Mouse (Mus musculus) lung, embryonic 15.5 days (tissue): Measurements from ENCODE around the gene Ythdf1. TPM values are rescaled to one million over a fixed set of nuclear protein-coding genes. Genes with fewer than 3 reads are reported as not detected.

Experiments
- ATAC-seq: fragments of 200-750 bp; cut with Nextera tagmentation; 2 replicates; pipeline ENCODE4 v1.8.0; 2017; ENCODE audit warnings: moderate number of reproducible peaks, borderline replicate concordance; ENCODE audit not compliant: low FRiP score, low TSS enrichment; ENCODE audit errors: extremely low read depth
- H3K27ac ChIP-seq: fragments of 300-500 bp; sonication (generic); 2 replicates; pipeline ENCODE4 v1.5.1; 2015; ENCODE audit warnings: moderate library complexity, mild to moderate bottlenecking, inconsistent platforms
- H3K27me3 ChIP-seq: fragments of 300-500 bp; sonication (generic); 2 replicates; pipeline ENCODE4 v1.6.1; 2015; ENCODE audit warnings: inconsistent platforms
- H3K36me3 ChIP-seq: fragments of 300-500 bp; sonication (generic); 2 replicates; pipeline ENCODE4 v1.6.1; 2015; ENCODE audit warnings: inconsistent platforms
- H3K4me1 ChIP-seq: fragments of 300-500 bp; sonication (generic); 2 replicates; pipeline ENCODE4 v1.6.1; 2015; ENCODE audit warnings: inconsistent platforms
- H3K4me2 ChIP-seq: fragments of 300-500 bp; sonication (generic); 2 replicates; pipeline ENCODE4 v1.6.1; 2015; ENCODE audit warnings: inconsistent platforms, mild to moderate bottlenecking, moderate library complexity
- H3K4me3 ChIP-seq: fragments of 300-500 bp; sonication (generic); 2 replicates; pipeline ENCODE4 v1.5.1; 2015; ENCODE audit warnings: mild to moderate bottlenecking, inconsistent platforms
- H3K9ac ChIP-seq: fragments of 300-500 bp; sonication (generic); 2 replicates; pipeline ENCODE4 v1.6.1; 2015; ENCODE audit warnings: inconsistent platforms
- H3K9me3 ChIP-seq: fragments of 300-500 bp; sonication (generic); 2 replicates; pipeline ENCODE4 v1.6.1; 2016; ENCODE audit warnings: inconsistent platforms
- WGBS: fragments of 180-500 bp; shearing (Covaris S2); methylation state at CpG from one replicate; pipeline ENCODE4 v1.1.7; 2015; 5-methylcytosine and 5-hydroxymethylcytosine counted together
- polyA plus RNA-seq: library from polyadenylated mRNA; unstranded; fragments of >200 nt; fragmentation: Nextera tagmentation; extraction: Ambion mirVana; gene quantifications from 2 replicates; pipeline ENCODE4 v1.2.1, GENCODE M21; 2015

The Ythdf1 gene
- polyA plus RNA-seq, 1 experiment from 2014 or later, result 58.1 TPM

DNA sequence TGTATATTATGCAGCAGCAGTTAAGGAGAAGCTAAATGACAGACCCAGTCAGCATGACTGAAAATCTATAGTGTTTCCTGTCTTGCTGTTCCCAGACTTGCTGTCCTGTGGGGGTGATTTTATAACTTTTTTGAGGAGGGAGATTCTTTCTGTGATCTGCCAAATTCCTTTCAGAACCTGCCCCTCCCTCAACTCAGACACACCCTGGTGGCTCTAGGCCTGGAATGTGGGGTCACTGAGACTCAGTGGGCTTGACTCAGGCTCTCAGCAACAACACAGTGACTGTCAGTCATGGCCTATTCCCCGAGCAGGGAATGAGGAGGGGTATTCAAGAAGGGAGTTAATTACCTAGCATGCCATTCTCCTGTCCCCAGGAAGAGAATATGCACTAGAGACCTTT lies 29.2 kb upstream of the Ythdf1 start:
- Histone ChIP-seq H3K9ac (no peak overlapping the region), H3K27ac (no peak overlapping the region), H3K9me3 (no peaks in the 10 kb centered on the region), H3K4me2 (no peak overlapping the region), H3K4me1 (peaks cover 15% of the 10 kb centered on the region), H3K4me3 (no peak overlapping the region), H3K27me3 (peaks cover 8% of the 10 kb centered on the region; the same call in 1 of the 2 replicates), H3K36me3 (no peaks in the 10 kb centered on the region)
- 37% methylated on average over 1 of the region's 1 CpGs for WGBS
- ATAC-seq, result no peak

DNA sequence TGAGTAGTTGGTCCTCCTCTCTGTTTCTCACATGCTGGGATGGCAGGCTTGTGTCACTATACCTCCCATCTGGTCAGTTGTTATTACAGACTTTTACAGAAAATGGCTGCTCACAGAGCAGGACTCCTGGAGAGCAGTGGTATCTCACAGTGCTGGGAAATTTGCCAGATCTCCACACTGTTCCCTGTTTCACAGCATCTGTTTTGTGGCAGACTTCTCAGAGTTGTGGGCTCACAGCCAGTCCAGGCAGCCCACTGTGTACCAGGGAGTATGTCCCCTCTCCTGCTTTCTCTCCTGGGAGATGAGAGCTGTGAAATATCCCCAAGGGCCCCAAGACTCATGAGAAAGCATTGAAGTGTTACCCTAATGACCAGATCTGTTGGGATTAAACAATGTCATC lies 21.1 kb upstream of the Ythdf1 start:
- 0 out of 2 replicates have a peak, but pooled peaks have one; percentile 6 for ATAC-seq
- Histone ChIP-seq H3K9me3 (no peaks in the 10 kb centered on the region), H3K27ac (no peak overlapping the region)

DNA sequence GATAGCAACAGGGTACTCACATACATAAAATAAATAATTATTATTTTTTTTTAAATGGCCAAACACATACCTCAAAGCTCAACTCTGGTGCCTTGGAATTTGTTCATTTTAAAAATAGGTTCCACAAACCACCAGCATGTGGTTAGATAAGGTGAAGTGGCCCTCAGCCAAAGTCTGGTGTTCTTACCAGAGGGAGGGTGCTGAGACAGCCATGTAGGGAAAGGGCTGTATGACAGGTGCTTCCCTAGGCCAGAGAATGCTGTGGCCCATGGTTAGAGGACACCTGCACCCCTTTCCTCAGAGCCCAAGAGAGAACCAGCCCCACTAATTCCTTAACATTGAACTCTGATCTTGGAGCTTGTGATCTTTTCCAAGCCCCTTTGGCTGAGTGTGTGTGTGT lies 19.4 kb upstream of the Ythdf1 start:
- no peak overlapping the region for H3K4me3 ChIP-seq
- H3K9ac ChIP-seq, result no peak overlapping the region
- H3K9me3 ChIP-seq, result no peaks in the 10 kb centered on the region
- no peaks in the 10 kb centered on the region for H3K27me3 ChIP-seq
- H3K4me2 ChIP-seq, result no peak overlapping the region
- no peak overlapping the region for H3K27ac ChIP-seq
- peaks cover 12% of the 10 kb centered on the region; the same call in 1 of the 2 replicates for H3K36me3 ChIP-seq
- ATAC-seq, result no peak
- no peaks in the 10 kb centered on the region for H3K4me1 ChIP-seq

More for the DNA sequence above, 21.1 kb upstream of the Ythdf1 start:
- Histone ChIP-seq H3K27me3 (no peaks in the 10 kb centered on the region), H3K4me1 (no peaks in the 10 kb centered on the region), H3K4me2 (no peak overlapping the region), H3K4me3 (no peak overlapping the region), H3K36me3 (peaks cover 10% of the 10 kb centered on the region; the same call in 1 of the 2 replicates), H3K9ac (no peak overlapping the region)

DNA sequence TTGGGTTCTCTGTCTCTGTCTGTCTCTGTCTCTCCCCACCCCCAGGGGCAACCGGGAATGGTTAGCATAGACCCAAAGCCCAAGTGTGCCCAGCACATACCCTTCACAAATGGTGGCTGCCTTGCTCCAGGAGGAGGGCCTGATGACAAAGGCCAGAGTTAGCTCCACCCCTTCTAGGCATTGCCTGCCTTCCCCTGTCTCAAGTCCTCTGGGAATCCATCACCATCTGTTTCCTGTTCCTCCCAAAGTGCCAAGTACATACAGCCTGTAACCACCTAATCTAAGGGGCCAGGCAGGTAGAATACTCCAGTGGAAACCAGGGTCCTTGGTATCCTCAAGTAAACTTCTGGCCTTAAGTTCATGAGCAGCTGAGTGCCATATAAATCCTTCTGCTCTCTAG lies 11.7 kb upstream of the Ythdf1 start:
- peaks cover 2% of the 10 kb centered on the region; the same call in 1 of the 2 replicates for H3K36me3 ChIP-seq
- no peak overlapping the region for H3K4me3 ChIP-seq
- no peaks in the 10 kb centered on the region for H3K27me3 ChIP-seq
- H3K27ac ChIP-seq, result no peak overlapping the region
- H3K4me2 ChIP-seq, result no peak overlapping the region
- no peaks in the 10 kb centered on the region for H3K4me1 ChIP-seq
- H3K9me3 ChIP-seq, result no peaks in the 10 kb centered on the region
- 0 out of 2 replicates have a peak, but pooled peaks have one; percentile 15 for ATAC-seq
- 81% methylated on average over 1 of the region's 1 CpGs for WGBS
- H3K9ac ChIP-seq, result no peak overlapping the region

DNA sequence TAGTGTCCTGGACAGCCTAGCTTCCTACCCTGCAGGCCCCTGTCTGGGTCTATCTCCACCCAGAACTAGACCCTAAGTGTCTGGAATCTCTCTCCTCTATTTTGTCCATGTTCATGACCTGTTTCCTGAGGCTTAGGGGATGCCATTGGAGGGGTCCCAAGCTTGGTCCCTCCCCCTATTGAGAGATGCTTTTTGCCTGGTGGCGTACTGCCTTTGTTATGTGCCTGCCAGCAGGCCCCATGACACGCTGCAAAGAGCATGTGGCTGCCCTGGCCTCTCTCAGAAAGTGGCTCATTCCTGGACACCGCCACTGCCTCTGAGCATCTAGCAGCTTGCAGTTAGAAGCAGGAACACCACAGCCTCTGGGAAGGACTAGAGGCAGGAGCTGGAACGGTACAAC lies 8.0 kb upstream of the Ythdf1 start, which contains the start of gene Birc7:
Gene Birc7 (plus strand): TSS at position 301 of the 400 bp plus-strand sequence.
- no peak for ATAC-seq
- no peaks in the 10 kb centered on the region; the same call in 1 of the 2 replicates for H3K36me3 ChIP-seq
- H3K27ac ChIP-seq, result no peak within 1 kb of the TSS
- WGBS, result 46% methylated on average over 4 of the region's 4 CpGs
- no peaks in the 10 kb centered on the region for H3K27me3 ChIP-seq
- no peak within 1 kb of the TSS for H3K4me2 ChIP-seq
- no peak within 1 kb of the TSS for H3K4me3 ChIP-seq
- H3K9me3 ChIP-seq, result no peaks in the 10 kb centered on the region
- H3K9ac ChIP-seq, result no peak within 1 kb of the TSS
- no peaks in the 10 kb centered on the region for H3K4me1 ChIP-seq

DNA sequence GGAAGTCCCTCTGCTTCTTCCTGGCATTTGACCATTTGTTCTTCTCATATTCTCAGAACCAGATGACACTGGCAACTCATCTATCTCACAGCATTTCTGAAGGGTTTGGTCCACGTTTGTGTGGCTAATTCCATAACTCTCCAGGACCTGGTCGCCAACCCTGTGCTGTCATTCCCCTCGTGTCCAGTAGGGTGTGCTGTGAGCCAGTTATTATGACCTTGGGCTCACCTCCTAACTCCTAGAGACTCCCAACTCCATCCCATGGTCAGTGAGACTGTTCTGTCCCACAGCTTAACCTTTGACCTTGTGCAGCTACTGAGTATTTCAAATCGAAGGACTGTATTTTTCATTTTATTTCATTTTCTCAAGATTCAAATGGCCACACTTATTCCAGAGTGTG lies 4.4 kb upstream of the Ythdf1 start:
- no peak for ATAC-seq
- no peak overlapping the region for H3K27ac ChIP-seq
- H3K36me3 ChIP-seq, result no peaks in the 10 kb centered on the region
- peaks cover 4% of the 10 kb centered on the region; the same call in 1 of the 2 replicates for H3K4me1 ChIP-seq
- H3K9me3 ChIP-seq, result no peaks in the 10 kb centered on the region
- WGBS, result 3% methylated on average over 4 of the region's 4 CpGs
- H3K27me3 ChIP-seq, result no peaks in the 10 kb centered on the region
- no peak overlapping the region for H3K4me2 ChIP-seq
- no peak overlapping the region for H3K9ac ChIP-seq
- H3K4me3 ChIP-seq, result no peak overlapping the region

DNA sequence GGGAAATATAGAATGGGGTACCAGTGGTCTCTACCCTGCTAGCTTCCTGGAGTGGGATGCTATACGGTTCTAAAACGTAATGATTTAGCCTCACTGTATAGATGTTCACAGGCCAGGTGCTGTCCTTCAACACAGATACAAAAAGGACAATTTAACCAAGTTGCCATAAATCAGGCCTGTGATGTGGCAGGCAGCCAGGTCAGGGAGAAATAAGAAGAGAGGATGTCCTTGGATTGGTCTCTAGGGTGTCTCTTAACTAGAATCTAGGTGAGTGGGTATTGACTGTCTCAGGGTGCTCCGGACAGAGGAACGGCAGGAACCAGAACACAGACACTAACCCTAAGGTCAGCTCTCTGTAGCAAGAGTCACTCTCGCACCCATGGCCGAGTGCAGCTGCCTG lies 2.0 kb upstream of the Ythdf1 start:
- H3K4me3 ChIP-seq, result no peak overlapping the region
- H3K4me2 ChIP-seq, result no peak overlapping the region
- no peak overlapping the region for H3K9ac ChIP-seq
- peaks cover 11% of the 10 kb centered on the region for H3K4me1 ChIP-seq
- no peaks in the 10 kb centered on the region for H3K9me3 ChIP-seq
- no peak for ATAC-seq
- 84% methylated on average over 6 of the region's 6 CpGs for WGBS
- no peak overlapping the region for H3K27ac ChIP-seq
- H3K27me3 ChIP-seq, result no peaks in the 10 kb centered on the region
- peaks cover 9% of the 10 kb centered on the region; the same call in 1 of the 2 replicates for H3K36me3 ChIP-seq

DNA sequence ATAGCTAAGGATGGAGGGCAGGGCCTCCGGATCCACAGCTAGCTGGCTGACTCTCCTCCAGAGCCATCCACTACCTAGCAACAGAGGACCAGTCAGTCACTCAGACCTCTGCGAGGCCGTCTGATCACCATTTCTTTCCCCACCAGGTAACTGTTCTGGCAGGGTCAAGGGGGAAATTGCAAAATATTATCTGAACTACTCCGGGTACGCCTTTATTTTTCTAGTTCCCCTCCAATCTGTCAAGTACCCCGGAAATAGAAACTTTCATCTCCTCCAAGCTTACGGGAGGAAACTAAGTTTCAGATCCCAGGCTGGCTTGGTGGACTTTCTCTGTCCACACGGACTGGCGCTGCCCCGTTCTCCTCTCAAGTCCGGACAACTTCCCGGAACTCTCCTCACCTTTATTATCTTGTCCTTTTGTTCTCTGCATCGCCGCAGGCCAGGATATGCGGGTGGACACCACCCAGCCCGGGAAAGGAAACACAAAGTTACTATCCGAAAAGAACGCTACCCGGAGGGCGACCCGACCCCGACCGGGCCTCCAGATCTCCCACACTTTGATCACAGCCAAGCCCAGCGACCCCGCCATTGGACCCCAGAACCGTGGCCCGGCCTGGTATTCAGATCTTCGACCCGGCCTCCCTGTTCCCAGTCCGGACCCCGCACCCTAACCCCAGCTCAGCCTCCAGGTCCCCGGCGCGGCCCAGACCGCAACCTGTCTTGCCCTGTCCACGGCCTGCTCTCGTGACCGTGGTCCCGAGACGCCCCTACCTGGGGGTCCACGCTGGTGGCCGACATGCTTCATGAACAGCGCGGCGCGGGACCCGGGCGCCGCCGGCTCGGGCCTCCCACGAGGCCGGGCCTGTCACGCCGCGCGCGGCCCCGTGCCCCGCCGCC lies 588 bp downstream of the Ythdf1 start:
- Histone ChIP-seq H3K9me3 (no peaks in the 10 kb centered on the region), H3K27me3 (no peaks in the 10 kb centered on the region), H3K9ac (peak overlapping the region; percentile 89), H3K4me2 (peak overlapping the region; percentile 65), H3K27ac (peak overlapping the region; percentile 37; the same call in 1 of the 2 replicates), H3K36me3 (peaks cover 30% of the 10 kb centered on the region; the same call in 1 of the 2 replicates), H3K4me1 (peaks cover 18% of the 10 kb centered on the region), H3K4me3 (peak overlapping the region; percentile 71)
- ATAC-seq, result peak; percentile 1
- WGBS, result under 1% methylated on average over 61 of the region's 61 CpGs

DNA sequence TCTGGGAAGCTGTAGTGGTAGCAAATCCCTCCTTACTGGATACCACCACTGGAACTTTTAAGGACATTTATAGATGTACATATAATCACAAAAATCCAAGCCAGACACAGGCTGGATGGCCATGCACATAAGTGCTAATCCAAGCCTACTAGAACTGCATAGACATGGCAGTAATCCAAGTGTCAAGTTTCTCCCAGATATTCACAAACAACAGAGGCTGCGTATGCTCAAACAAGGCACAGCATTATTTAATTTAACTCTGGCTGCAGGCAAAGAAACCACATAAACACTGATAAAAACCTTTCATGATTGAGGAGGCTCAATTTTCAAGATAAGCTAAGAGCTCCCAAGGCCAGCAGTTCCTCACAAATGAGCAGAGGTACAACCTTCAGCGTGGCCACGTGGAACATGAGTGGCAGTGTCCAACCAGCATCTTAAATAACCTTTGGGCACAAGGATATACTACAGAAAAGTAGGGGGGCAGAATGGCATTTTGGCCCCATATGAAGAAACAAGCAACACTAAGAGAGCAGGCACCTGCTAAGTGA lies 4.8 kb downstream of the Ythdf1 start:
- Histone ChIP-seq H3K36me3 (peaks cover 68% of the 10 kb centered on the region), H3K27me3 (no peaks in the 10 kb centered on the region), H3K4me1 (peaks cover 14% of the 10 kb centered on the region), H3K9me3 (no peaks in the 10 kb centered on the region), H3K9ac (no peak overlapping the region), H3K27ac (no peak overlapping the region), H3K4me2 (no peak overlapping the region), H3K4me3 (no peak overlapping the region)
- 50% methylated on average over 3 of the region's 3 CpGs for WGBS
- ATAC-seq, result no peak

DNA sequence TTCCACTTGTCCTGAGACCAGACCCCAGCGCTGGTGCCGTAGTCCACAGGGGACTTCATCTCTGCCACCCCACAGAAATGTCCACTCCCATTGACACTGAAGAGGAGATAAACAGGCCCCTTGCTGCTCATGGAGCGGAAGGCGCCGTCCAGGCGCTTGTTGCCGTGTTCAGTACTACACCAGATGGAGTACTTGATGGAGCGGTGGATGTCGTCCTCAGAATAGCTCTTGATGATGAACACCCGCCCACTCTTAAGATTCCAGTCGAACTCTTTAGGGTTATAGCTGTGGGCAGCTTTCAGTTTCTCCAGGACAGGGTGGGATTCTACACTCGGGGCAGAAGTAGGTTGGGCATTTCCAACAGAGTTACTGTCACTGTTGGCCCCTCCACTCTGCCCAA lies 9.8 kb downstream of the Ythdf1 start:
- 84% methylated on average over 12 of the region's 12 CpGs for WGBS
- Histone ChIP-seq H3K27ac (no peak overlapping the region), H3K4me3 (no peak overlapping the region), H3K9ac (no peak overlapping the region), H3K9me3 (no peaks in the 10 kb centered on the region), H3K36me3 (peaks cover 83% of the 10 kb centered on the region), H3K27me3 (no peaks in the 10 kb centered on the region), H3K4me1 (peaks cover 2% of the 10 kb centered on the region; the same call in 1 of the 2 replicates), H3K4me2 (no peak overlapping the region)
- ATAC-seq, result no peak

DNA sequence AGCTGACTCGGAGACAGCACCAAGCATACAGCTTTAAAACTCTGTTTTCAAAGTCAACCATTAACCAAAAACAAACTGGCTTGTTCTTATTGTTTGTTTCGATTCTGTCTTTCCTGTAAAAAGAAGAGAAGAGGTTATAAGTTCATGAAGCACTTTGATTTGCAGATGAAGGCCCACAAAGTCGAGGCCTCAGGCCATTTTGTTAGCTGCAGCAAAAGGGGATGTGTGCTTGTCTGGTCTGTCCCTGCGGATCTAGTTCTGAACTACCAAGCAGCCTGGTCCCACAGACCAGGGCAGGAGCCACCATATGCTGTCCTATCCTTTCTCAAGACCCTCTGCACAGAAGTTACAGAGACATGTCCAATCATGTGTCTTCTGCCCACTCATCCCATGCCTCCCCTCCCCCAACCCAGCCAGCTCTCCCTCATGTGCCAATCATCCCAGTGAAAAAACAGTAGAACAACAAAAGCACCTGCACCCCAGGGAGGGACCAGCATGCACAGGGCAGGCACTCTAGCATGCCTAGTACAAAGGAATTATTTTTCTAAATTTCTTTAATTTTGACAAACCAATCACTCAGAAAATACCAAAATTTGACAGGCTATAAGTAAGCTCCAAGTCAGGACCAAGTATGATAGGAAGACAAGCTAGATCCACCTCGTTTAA lies 15.1 kb downstream of the Ythdf1 start:
- Histone ChIP-seq H3K27me3 (no peaks in the 10 kb centered on the region), H3K4me2 (no peak overlapping the region), H3K4me1 (no peaks in the 10 kb centered on the region), H3K36me3 (peaks cover 55% of the 10 kb centered on the region), H3K4me3 (no peak overlapping the region), H3K9me3 (no peaks in the 10 kb centered on the region), H3K27ac (no peak overlapping the region), H3K9ac (no peak overlapping the region)
- 66% methylated on average over 5 of the region's 5 CpGs for WGBS
- no peak for ATAC-seq
